15 mouse cellular contexts compared by ENCODE assay signal in genomic region chr3:52680824-52681388, GRCm38 (mm10).
DNase-seq lines count a peak whose midpoint lies in the region; ATAC-seq and TF ChIP-seq lines count a peak whose summit lies in the region.
"Had no signal": no experiment of that assay in that cellular context is flagged by ENCODE, and none has a peak within 500 bp of the region (broad histone marks: within the 10 kb centered on the region; RNA-seq: fewer than 3 reads in every experiment).

No protein-coding gene starts in this region.

- TF ChIP-seq CTCF in forebrain, postnatal 0 days (IDR thresholded peaks at IDR 0.05; ENCODE audit: low read depth) = no peak

- no peaks in the 10 kb centered on the region for H3K9me3 ChIP-seq in heart, embryonic 11.5 days (replicated peaks; ENCODE audit: control insufficient read depth, low read length)
- 0 out of 2 replicates have a peak, but pooled peaks cover 5% of the 10 kb centered on the region for H3K9me3 ChIP-seq in forebrain, postnatal 0 days (ENCODE audit: low read length)
- H3K9me3 ChIP-seq: limb, embryonic 10.5 days; liver, embryonic 13.5 days had no signal

- WGBS in heart, embryonic 11.5 days (ENCODE audit: insufficient replicate concordance) = 72% methylated on average over 3 of the region's 3 CpGs
- WGBS in forebrain, postnatal 0 days = 20% methylated on average over 3 of the region's 3 CpGs

- H3K9ac ChIP-seq in heart, embryonic 11.5 days (ENCODE audit: low read depth, low read length) = no peak overlapping the region
- no peak overlapping the region for H3K9ac ChIP-seq in forebrain, postnatal 0 days
- H3K9ac ChIP-seq: liver, embryonic 13.5 days had no signal

- no peaks in the 10 kb centered on the region for H3K27me3 ChIP-seq in heart, embryonic 11.5 days (ENCODE audit: control insufficient read depth, insufficient read depth, low read length)
- no peaks in the 10 kb centered on the region for H3K27me3 ChIP-seq in forebrain, postnatal 0 days (ENCODE audit: insufficient read depth, low read length)
- H3K27me3 ChIP-seq: liver, embryonic 13.5 days had no signal

- no peak for ATAC-seq in heart, embryonic 11.5 days (replicated peaks; ENCODE audit: insufficient number of reproducible peaks, low FRiP score, low TSS enrichment)
- peak; percentile 69; the same call in 1 of the 2 replicates for ATAC-seq in forebrain, postnatal 0 days
- ATAC-seq: intestine, embryonic 16.5 days; lung, postnatal 0 days had no signal

- peak; percentile 19 for DNase-seq in heart, adult 11 months
- no peak for DNase-seq in forebrain, postnatal 0 days
- DNase-seq in mesoderm, embryonic 11.5 days (ENCODE audit: low read depth, low spot score) = peak; percentile 38
- DNase-seq in retina, postnatal 1 day = peak; percentile 78
- DNase-seq in cerebellum, adult 9-10 months = no peak
- no peak for DNase-seq in adrenal gland, adult (ENCODE audit: inconsistent age in 2 of 2, low spot score in 1 of 2)
- no peak for DNase-seq in kidney, adult 11 months
- DNase-seq: adrenal gland, postnatal 14 days; kidney, postnatal 25 days; liver, embryonic 13.5 days; thymus, postnatal 25 days had no signal

- no peak overlapping the region for H3K4me3 ChIP-seq in heart, embryonic 11.5 days (ENCODE audit: low read depth, low read length)
- H3K4me3 ChIP-seq in forebrain, postnatal 0 days (ENCODE audit: low read depth, low read length) = no peak overlapping the region
- H3K4me3 ChIP-seq: limb, embryonic 10.5 days; liver, embryonic 13.5 days had no signal

- H3K27ac ChIP-seq in heart, embryonic 11.5 days (ENCODE audit: low read depth, low read length) = no peak overlapping the region
- no peak overlapping the region for H3K27ac ChIP-seq in forebrain, postnatal 0 days (ENCODE audit: low read depth, low read length)
- H3K27ac ChIP-seq: limb, embryonic 10.5 days; liver, embryonic 13.5 days had no signal

- H3K4me2 ChIP-seq in heart, embryonic 11.5 days = no peak overlapping the region
- H3K4me2 ChIP-seq in forebrain, postnatal 0 days (ENCODE audit: low read depth) = no peak overlapping the region
- H3K4me2 ChIP-seq: liver, embryonic 13.5 days had no signal

- no peaks in the 10 kb centered on the region for H3K36me3 ChIP-seq in heart, embryonic 11.5 days (ENCODE audit: control insufficient read depth, insufficient read depth, low read length)
- H3K36me3 ChIP-seq in forebrain, postnatal 0 days (ENCODE audit: insufficient read depth) = no peaks in the 10 kb centered on the region
- H3K36me3 ChIP-seq: limb, embryonic 10.5 days; liver, embryonic 13.5 days had no signal

- H3K4me1 ChIP-seq in heart, embryonic 11.5 days (ENCODE audit: control insufficient read depth, insufficient read depth, low read length) = no peaks in the 10 kb centered on the region
- no peaks in the 10 kb centered on the region for H3K4me1 ChIP-seq in forebrain, postnatal 0 days (ENCODE audit: insufficient read depth)
- H3K4me1 ChIP-seq: liver, embryonic 13.5 days had no signal

Comparison
In these comparisons a context has a peak if more than half of its experiments do, and no peak if none do; other contexts are left out.
1. DNase-seq: peak in heart, adult 11 months (single experiment), mesoderm, embryonic 11.5 days (single experiment) and retina, postnatal 1 day (single experiment); none in forebrain, postnatal 0 days (single experiment), cerebellum, adult 9-10 months (single experiment), adrenal gland, adult (0 of 2) and kidney, adult 11 months (single experiment).